Mouse (Mus musculus): ENCODE measurements at regions not wholly inside any gene's neighbourhood (a gene's known extent, or its start where the extent isn't known, plus 50 kb on each side); places are given as distances from the start of the nearest gene placed in this dataset.
A peak's percentile ranks its signal among the peaks of the same experiment; 100 is the strongest.

DNA sequence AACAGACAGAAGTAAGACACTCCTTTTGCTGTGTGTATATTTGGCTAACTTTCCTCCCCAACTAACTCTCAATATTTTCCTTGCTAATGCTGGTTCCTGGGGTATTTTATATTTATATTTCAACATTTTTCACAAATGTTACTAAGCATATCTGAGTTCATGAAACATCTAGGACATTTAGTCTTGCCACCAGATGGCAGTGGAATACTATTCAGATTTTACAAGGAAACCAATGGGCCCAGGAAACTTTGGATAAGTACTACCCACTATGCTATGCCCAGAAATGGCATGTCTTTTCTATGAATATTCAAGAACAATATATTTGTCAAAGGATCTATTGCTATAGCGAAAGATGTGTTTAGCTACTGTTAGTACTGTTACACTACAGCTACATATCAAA is 251.1 kb downstream of the Car8 start:
- no peak for TF ChIP-seq CTCF (IDR thresholded peaks at IDR 0.05; ENCODE audit: borderline replicate concordance, extremely low read depth, insufficient read depth, insufficient read length)

GRCm38 (mm10) chr4:7987346-7987745 is 251.5 kb downstream of the Car8 start:
- TF ChIP-seq POLR2A (IDR thresholded peaks at IDR 0.05; ENCODE audit: borderline replicate concordance, extremely low read depth, insufficient read depth, insufficient read length, poor library complexity, severe bottlenecking) (no peak), CTCF (IDR thresholded peaks at IDR 0.05; ENCODE audit: borderline replicate concordance, extremely low read depth, insufficient read depth, insufficient read length) (no peak)
- no peak for DNase-seq (ENCODE audit: low read depth)

More for the DNA sequence above, 251.1 kb downstream of the Car8 start:
- DNase-seq (ENCODE audit: low read depth) = peak; percentile 42

DNA sequence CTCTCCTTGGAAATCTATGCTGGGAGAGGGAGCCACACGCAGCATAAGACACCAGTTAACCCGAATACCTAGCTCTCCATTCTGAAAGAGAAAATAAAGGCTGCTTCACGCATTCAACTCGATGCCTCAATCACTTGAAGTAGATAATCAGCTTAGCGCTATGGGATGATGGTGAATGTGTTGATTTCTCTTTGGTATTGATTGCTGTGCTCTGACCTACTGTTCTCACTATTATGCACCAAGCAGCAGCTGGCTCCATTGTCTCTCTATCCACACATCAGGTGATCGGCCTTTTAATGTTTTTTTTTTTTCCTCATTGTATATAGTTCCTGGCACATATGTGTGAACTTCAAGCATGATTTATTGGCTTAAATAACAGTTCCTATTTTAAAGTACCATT is 254.0 kb downstream of the Car8 start:
- no peak for TF ChIP-seq CTCF (IDR thresholded peaks at IDR 0.05; ENCODE audit: borderline replicate concordance, extremely low read depth, insufficient read depth, insufficient read length)
- TF ChIP-seq POLR2A (IDR thresholded peaks at IDR 0.05; ENCODE audit: borderline replicate concordance, extremely low read depth, insufficient read depth, insufficient read length, poor library complexity, severe bottlenecking) = no peak
- DNase-seq (ENCODE audit: low read depth) = peak; percentile 66

GRCm38 (mm10) chr4:7979772-7980351 is 259.0 kb downstream of the Car8 start:
- no peak for TF ChIP-seq CTCF (IDR thresholded peaks at IDR 0.05; ENCODE audit: borderline replicate concordance, extremely low read depth, insufficient read depth, insufficient read length)
- TF ChIP-seq POLR2A (IDR thresholded peaks at IDR 0.05; ENCODE audit: borderline replicate concordance, extremely low read depth, insufficient read depth, insufficient read length, poor library complexity, severe bottlenecking) = no peak
- peak; percentile 50 for DNase-seq (ENCODE audit: low read depth)

- TF ChIP-seq CTCF (IDR thresholded peaks at IDR 0.05; ENCODE audit: borderline replicate concordance, extremely low read depth, insufficient read depth, insufficient read length) (no peak), POLR2A (IDR thresholded peaks at IDR 0.05; ENCODE audit: borderline replicate concordance, extremely low read depth, insufficient read depth, insufficient read length, poor library complexity, severe bottlenecking) (no peak)
Observed at GRCm38 (mm10) chr4:7977661-7978444, 261.0 kb downstream of the Car8 start.

GRCm38 (mm10) chr4:7970272-7970671 is 268.6 kb downstream of the Car8 start:
- DNase-seq (ENCODE audit: low read depth) = peak; percentile 48
- TF ChIP-seq CTCF (IDR thresholded peaks at IDR 0.05; ENCODE audit: borderline replicate concordance, extremely low read depth, insufficient read depth, insufficient read length) (no peak), POLR2A (IDR thresholded peaks at IDR 0.05; ENCODE audit: borderline replicate concordance, extremely low read depth, insufficient read depth, insufficient read length, poor library complexity, severe bottlenecking) (no peak)

More at GRCm38 (mm10) chr4:7977661-7978444, 261.0 kb downstream of the Car8 start:
- DNase-seq (ENCODE audit: low read depth) = no peak

DNA sequence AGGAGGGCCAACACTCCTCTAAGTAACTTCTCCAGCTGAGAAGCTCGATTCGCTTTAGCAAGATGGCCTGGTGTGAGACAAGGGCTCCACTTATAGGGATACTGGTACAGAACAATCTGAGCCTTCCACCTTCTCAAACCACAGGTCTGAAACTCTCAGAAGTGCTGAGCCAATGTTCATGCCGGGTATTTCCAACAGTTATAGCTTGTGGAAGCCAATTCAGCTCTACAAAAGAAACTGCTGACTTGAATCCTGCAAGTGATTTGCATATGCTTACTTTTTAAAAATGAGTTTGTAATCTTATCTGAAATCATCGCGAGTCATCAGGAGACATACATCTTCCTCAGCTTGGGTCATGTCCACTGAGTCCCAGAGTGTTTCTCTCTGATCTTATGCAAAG is 273.2 kb downstream of the Car8 start:
- no peak for TF ChIP-seq CTCF (IDR thresholded peaks at IDR 0.05; ENCODE audit: borderline replicate concordance, extremely low read depth, insufficient read depth, insufficient read length)
- TF ChIP-seq POLR2A (IDR thresholded peaks at IDR 0.05; ENCODE audit: borderline replicate concordance, extremely low read depth, insufficient read depth, insufficient read length, poor library complexity, severe bottlenecking) = no peak
- no peak for DNase-seq (ENCODE audit: low read depth)

- peak; percentile 79 for DNase-seq (ENCODE audit: low read depth)
Observed at GRCm38 (mm10) chr4:7961521-7962172, 277.2 kb downstream of the Car8 start.

DNA sequence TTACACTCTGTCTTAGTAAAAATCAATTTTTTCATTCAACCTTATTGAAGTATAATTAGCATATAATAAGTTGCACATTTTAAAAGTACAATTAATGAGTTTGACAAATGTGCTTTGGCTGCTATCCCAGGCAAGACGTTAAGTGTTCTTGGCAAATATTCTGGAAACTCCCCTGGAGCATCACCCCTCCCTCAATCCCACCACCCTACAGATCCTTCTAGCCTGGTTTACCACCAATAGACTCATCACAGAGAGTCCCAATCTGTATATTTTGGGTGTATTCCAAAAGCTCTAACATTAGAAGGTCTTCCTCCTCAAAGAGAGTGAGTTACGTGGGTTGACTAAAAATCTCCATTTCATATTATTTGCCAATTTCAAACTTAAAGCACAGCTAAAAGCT is 278.5 kb downstream of the Car8 start:
- TF ChIP-seq POLR2A (IDR thresholded peaks at IDR 0.05; ENCODE audit: borderline replicate concordance, extremely low read depth, insufficient read depth, insufficient read length, poor library complexity, severe bottlenecking) (no peak), CTCF (IDR thresholded peaks at IDR 0.05; ENCODE audit: borderline replicate concordance, extremely low read depth, insufficient read depth, insufficient read length) (no peak)
- peak; percentile 62 for DNase-seq (ENCODE audit: low read depth)

More at GRCm38 (mm10) chr4:7961521-7962172, 277.2 kb downstream of the Car8 start:
- no peak for TF ChIP-seq CTCF (IDR thresholded peaks at IDR 0.05; ENCODE audit: borderline replicate concordance, extremely low read depth, insufficient read depth, insufficient read length)
- TF ChIP-seq POLR2A (IDR thresholded peaks at IDR 0.05; ENCODE audit: borderline replicate concordance, extremely low read depth, insufficient read depth, insufficient read length, poor library complexity, severe bottlenecking) = no peak

- peak; percentile 19 for DNase-seq (ENCODE audit: low read depth)
- TF ChIP-seq CTCF (IDR thresholded peaks at IDR 0.05; ENCODE audit: borderline replicate concordance, extremely low read depth, insufficient read depth, insufficient read length) (no peak), POLR2A (IDR thresholded peaks at IDR 0.05; ENCODE audit: borderline replicate concordance, extremely low read depth, insufficient read depth, insufficient read length, poor library complexity, severe bottlenecking) (no peak)
Observed at GRCm38 (mm10) chr4:7948020-7948419, 290.8 kb downstream of the Car8 start.

GRCm38 (mm10) chr4:7921503-7921902 is 317.3 kb downstream of the Car8 start:
- no peak for DNase-seq (ENCODE audit: low read depth)
- TF ChIP-seq POLR2A (IDR thresholded peaks at IDR 0.05; ENCODE audit: borderline replicate concordance, extremely low read depth, insufficient read depth, insufficient read length, poor library complexity, severe bottlenecking) = no peak
- no peak for TF ChIP-seq CTCF (IDR thresholded peaks at IDR 0.05; ENCODE audit: borderline replicate concordance, extremely low read depth, insufficient read depth, insufficient read length)

Data from brain, embryonic 14.5 days (tissue).